Mouse (Mus musculus): ENCODE results near the gene Lzic.

DNA sequence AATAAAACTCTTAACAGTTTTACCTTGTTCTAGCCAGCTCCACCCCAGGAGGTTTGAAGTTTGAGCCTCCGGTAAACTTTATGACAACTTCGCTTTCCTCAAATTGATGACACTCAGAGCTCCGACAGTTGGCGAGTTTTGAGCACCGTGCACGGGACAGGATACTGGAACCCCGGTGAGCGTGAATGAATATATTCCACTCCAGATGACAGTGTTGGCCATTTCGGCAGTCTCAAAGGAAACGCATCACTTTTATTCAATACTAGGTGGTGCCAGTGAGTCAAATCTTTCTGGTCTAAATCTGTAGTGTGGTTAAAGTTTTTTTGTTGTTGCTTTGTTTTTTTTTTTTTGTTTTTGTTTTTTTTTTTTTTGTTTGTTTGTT lies 787 bp downstream of the Lzic start:
- TF ChIP-seq CTCF (conservative IDR thresholded peaks at IDR 0.05; ENCODE audit: low read length) (no peak), NANOG (IDR thresholded peaks at IDR 0.05; ENCODE audit: borderline replicate concordance, low read length) (no peak)
